Mouse (Mus musculus) liver, embryonic 14.5 days (tissue): ENCODE measurements around the gene Hoxa7.

Experiments
- CTCF ChIP-seq: IDR thresholded peaks from 2 replicates; pipeline ENCODE4 v1.5.1; 2016; ENCODE audit warnings: antibody characterized with exemption, low read depth, control low read depth
- EP300 ChIP-seq: IDR thresholded peaks from 2 replicates; pipeline ENCODE4 v1.6.1; 2016; ENCODE audit warnings: antibody characterized with exemption, low read depth

GRCm38 (mm10) chr6:52215771-52216535, 5.7 kb downstream of the Hoxa7 start:
- TF ChIP-seq EP300 (no peak), CTCF (no peak)
